Mouse (Mus musculus) cerebellum, adult 2 months (tissue): ENCODE measurements around the gene Vpreb1. TPM values are rescaled to one million over a fixed set of nuclear protein-coding genes. Genes with fewer than 3 reads are reported as not detected.

Experiments used
- DNase-seq, 2 experiments: peaks; one replicate each; pipeline ENCODE4 v3.0.0; 2021
- H3K27ac ChIP-seq: fragments of 200-500 bp; 2 replicates; pipeline ENCODE4 v1.5.1; 2012; ENCODE audit warnings: low read length, control low read depth, inconsistent platforms; ENCODE audit not compliant: insufficient read depth
- H3K27me3 ChIP-seq: fragments of 200-500 bp; 2 replicates; pipeline ENCODE4 v1.6.1; 2012; ENCODE audit warnings: inconsistent platforms, mild to moderate bottlenecking, low read length, moderate library complexity; ENCODE audit not compliant: control insufficient read depth, insufficient read depth
- H3K4me1 ChIP-seq: fragments of 200-500 bp; 2 replicates; pipeline ENCODE4 v1.6.1; 2011; ENCODE audit warnings: low read length; ENCODE audit not compliant: control insufficient read depth, insufficient read depth
- H3K4me3 ChIP-seq: fragments of 200-500 bp; replicated peaks from 2 replicates; pipeline ENCODE3; 2011; ENCODE audit warnings: mild to moderate bottlenecking, low read depth, low read length, control low read depth; ENCODE audit not compliant: insufficient read depth
- CTCF ChIP-seq: fragments of 200-500 bp; IDR thresholded peaks from 2 replicates; pipeline ENCODE4 v1.5.1; 2011; ENCODE audit warnings: low read depth, mild to moderate bottlenecking, control low read depth, low read length, moderate library complexity, borderline replicate concordance; ENCODE audit not compliant: insufficient read depth
- POLR2A ChIP-seq: fragments of 200-500 bp; IDR thresholded peaks from 2 replicates; pipeline ENCODE4 v1.6.1; 2011; ENCODE audit warnings: low read length, control low read depth, borderline replicate concordance; ENCODE audit not compliant: insufficient read depth
- WGBS: fragments of 180-500 bp; shearing (Covaris S2); methylation state at CpG from one replicate; pipeline ENCODE4 v1.1.7; 2018; 5-methylcytosine and 5-hydroxymethylcytosine counted together
- polyA plus RNA-seq: library from polyadenylated mRNA; depleted of rRNA; stranded (reverse); fragments of >200 nt; gene quantifications from 2 replicates; pipeline ENCODE4 v1.2.3, GENCODE M21; 2012; rRNA removed

The Vpreb1 gene
- polyA plus RNA-seq, 1 experiment, result not detected

- no peak overlapping the region for H3K27ac ChIP-seq
- TF ChIP-seq CTCF (no peak), POLR2A (no peak)
Observed at GRCm38 (mm10) chr16:16849196-16849595, 21.4 kb downstream of the Vpreb1 start.

GRCm38 (mm10) chr16:16829671-16830070 lies 41.0 kb downstream of the Vpreb1 start:
- DNase-seq, result no peak
- Histone ChIP-seq H3K4me3 (no peak overlapping the region), H3K27me3 (no peaks in the 10 kb centered on the region), H3K27ac (no peak overlapping the region), H3K4me1 (peaks cover 4% of the 10 kb centered on the region; the same call in 1 of the 2 replicates)
- no peak for TF ChIP-seq CTCF
- TF ChIP-seq POLR2A, result no peak
- 91% methylated on average over 3 of the region's 3 CpGs for WGBS

More at GRCm38 (mm10) chr16:16849196-16849595, 21.4 kb downstream of the Vpreb1 start:
- H3K27me3 ChIP-seq, result no peaks in the 10 kb centered on the region
- no peaks in the 10 kb centered on the region for H3K4me1 ChIP-seq
- H3K4me3 ChIP-seq, result no peak overlapping the region
- DNase-seq, result no peak

GRCm38 (mm10) chr16:16828757-16829615 lies 41.7 kb downstream of the Vpreb1 start, which contains the start of gene Spag6l:
Gene Spag6l (minus strand): TSS chr16:16829456.
- Histone ChIP-seq H3K27ac (no peak within 1 kb of the TSS), H3K4me1 (peaks cover 4% of the 10 kb centered on the region; the same call in 1 of the 2 replicates), H3K27me3 (no peaks in the 10 kb centered on the region), H3K4me3 (peak within 1 kb of the TSS; percentile 57)
- peak; percentile 3 to 12 for DNase-seq
- no peak for TF ChIP-seq POLR2A
- peak; percentile 44; the same call in 1 of the 2 replicates for TF ChIP-seq CTCF
- 5% methylated on average over 33 of the region's 33 CpGs for WGBS

DNA sequence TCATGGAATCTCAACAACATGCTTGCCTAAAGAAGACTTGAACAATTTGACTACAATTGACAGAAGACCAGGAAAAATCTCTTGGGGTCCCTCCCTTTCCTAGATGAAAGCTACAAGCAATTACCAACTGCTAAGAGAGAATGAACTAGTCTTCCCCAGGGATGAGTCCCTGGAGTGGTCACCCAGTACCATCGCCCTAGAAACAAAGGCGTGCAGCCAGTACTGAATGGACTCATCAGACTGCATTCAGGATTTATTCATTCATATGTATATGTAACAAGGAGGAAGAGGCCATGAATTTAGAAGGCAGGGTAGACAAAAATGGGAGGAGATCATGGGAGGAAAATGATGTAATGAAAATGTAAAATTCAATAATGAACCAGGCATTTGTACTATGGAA lies 44.4 kb downstream of the Vpreb1 start:
- WGBS, result 51% methylated on average over 2 of the region's 2 CpGs
- DNase-seq, result no peak
- no peak for TF ChIP-seq CTCF
- no peak for TF ChIP-seq POLR2A
- Histone ChIP-seq H3K27me3 (no peaks in the 10 kb centered on the region), H3K4me1 (peaks cover 4% of the 10 kb centered on the region; the same call in 1 of the 2 replicates), H3K4me3 (no peak overlapping the region), H3K27ac (no peak overlapping the region)

GRCm38 (mm10) chr16:16825476-16825875 lies 45.2 kb downstream of the Vpreb1 start:
- H3K27me3 ChIP-seq, result no peaks in the 10 kb centered on the region
- no peak for DNase-seq
- H3K27ac ChIP-seq, result no peak overlapping the region
- 34% methylated on average over 5 of the region's 5 CpGs for WGBS
- TF ChIP-seq POLR2A (no peak), CTCF (no peak)
- peaks cover 4% of the 10 kb centered on the region; the same call in 1 of the 2 replicates for H3K4me1 ChIP-seq
- H3K4me3 ChIP-seq, result no peak overlapping the region

Other genes with a start within 250 kb of the Vpreb1 start
- gene Olfr19, start 194.4 kb downstream of the Vpreb1 start, polyA plus RNA-seq, result not detected in 2 replicates
- 1.3 and 2.0 TPM in 2 replicates for gene Spag6l, start 41.4 kb downstream of the Vpreb1 start, polyA plus RNA-seq
- gene Igll1, start 6.9 kb downstream of the Vpreb1 start, polyA plus RNA-seq, result not detected in 2 replicates
- gene Top3b, start 107 bp downstream of the Vpreb1 start, polyA plus RNA-seq, result 102 and 114 TPM in 2 replicates
- 32.6 and 36.4 TPM in 2 replicates for gene Ppm1f, start 25.6 kb upstream of the Vpreb1 start, polyA plus RNA-seq
- gene Mapk1, start 112.5 kb upstream of the Vpreb1 start, polyA plus RNA-seq, result 154 and 162 TPM in 2 replicates
- 2.2 and 2.3 TPM in 2 replicates for gene Ypel1, start 198.9 kb upstream of the Vpreb1 start, polyA plus RNA-seq
- gene Ppil2, start 240.4 kb upstream of the Vpreb1 start, polyA plus RNA-seq, result 108 and 111 TPM in 2 replicates